Mouse (Mus musculus) limb, embryonic 14.5 days (tissue): Measurements from ENCODE around the gene Rsph1. TPM values are rescaled to one million over a fixed set of nuclear protein-coding genes. Genes with fewer than 3 reads are reported as not detected.

Source experiments
- ATAC-seq: fragments of 200-750 bp; cut with Nextera tagmentation; 2 replicates; pipeline ENCODE4 v1.8.0; 2017; ENCODE audit warnings: low read depth, moderate number of reproducible peaks, moderate TSS enrichment; ENCODE audit not compliant: low FRiP score
- DNase-seq: peaks from one replicate; pipeline ENCODE4 v3.0.0-alpha.2; 2015; ENCODE audit warnings: low spot score
- H3K27ac ChIP-seq: fragments of 300-500 bp; sonication (generic); replicated peaks from 2 replicates; pipeline ENCODE4 v1.5.1; 2014; ENCODE audit warnings: low read depth, mild to moderate bottlenecking, low read length, moderate library complexity, mixed read lengths
- H3K27me3 ChIP-seq: fragments of 300-500 bp; sonication (generic); 2 replicates; pipeline ENCODE4 v1.6.1; 2014; ENCODE audit warnings: low read length, mixed read lengths; ENCODE audit not compliant: control insufficient read depth, insufficient read depth
- H3K36me3 ChIP-seq: fragments of 300-500 bp; sonication (generic); 2 replicates; pipeline ENCODE4 v1.6.1; 2014; ENCODE audit warnings: mild to moderate bottlenecking, low read length, moderate library complexity, mixed read lengths; ENCODE audit not compliant: control insufficient read depth, insufficient read depth
- H3K4me1 ChIP-seq: fragments of 300-500 bp; sonication (generic); 2 replicates; pipeline ENCODE4 v1.6.1; 2014; ENCODE audit warnings: antibody characterized with exemption, low read length, mixed read lengths; ENCODE audit not compliant: control insufficient read depth, insufficient read depth
- H3K4me2 ChIP-seq: fragments of 300-500 bp; sonication (generic); replicated peaks from 2 replicates; pipeline ENCODE4 v1.6.1; 2014; ENCODE audit warnings: low read depth, mild to moderate bottlenecking, low read length, moderate library complexity; ENCODE audit not compliant: severe bottlenecking
- H3K4me3 ChIP-seq: fragments of 300-500 bp; sonication (generic); replicated peaks from 2 replicates; pipeline ENCODE4 v1.5.1; 2014; ENCODE audit warnings: low read length
- H3K9ac ChIP-seq: fragments of 300-500 bp; sonication (generic); 2 replicates; pipeline ENCODE4 v1.6.1; 2014; ENCODE audit warnings: mild to moderate bottlenecking, low read depth, low read length, moderate library complexity; ENCODE audit not compliant: severe bottlenecking
- H3K9me3 ChIP-seq: fragments of 300-500 bp; sonication (generic); 2 replicates; pipeline ENCODE4 v1.6.1; 2016; ENCODE audit warnings: low read length; ENCODE audit not compliant: control insufficient read depth
- POLR2A ChIP-seq: fragments of 200-500 bp; IDR thresholded peaks from 2 replicates; pipeline ENCODE4 v1.8.0; 2012; ENCODE audit warnings: inconsistent platforms, mild to moderate bottlenecking, moderate library complexity, borderline replicate concordance; ENCODE audit not compliant: insufficient read depth, insufficient read length; ENCODE audit errors: extremely low read depth
- WGBS: fragments of 180-500 bp; shearing (Covaris S2); extraction: QIAGEN DNeasy Blood & Tissue Kit; methylation state at CpG from one replicate; pipeline ENCODE4 v1.1.7; 2014; 5-methylcytosine and 5-hydroxymethylcytosine counted together
- polyA plus RNA-seq, 2 experiments: library from polyadenylated mRNA; depleted of rRNA in 1 of 2; stranded (reverse) in 1 of 2; unstranded in 1 of 2; fragments of >200 nt; fragmentation: Nextera tagmentation in 1 of 2; extraction: Ambion mirVana in 1 of 2; gene quantifications; 2 replicates each; pipeline versions ENCODE4 v1.2.1 to v1.2.3; 2012 to 2014

Gene Rsph1
- polyA plus RNA-seq, 2 experiments, result 0.18 to 0.33 TPM

DNA sequence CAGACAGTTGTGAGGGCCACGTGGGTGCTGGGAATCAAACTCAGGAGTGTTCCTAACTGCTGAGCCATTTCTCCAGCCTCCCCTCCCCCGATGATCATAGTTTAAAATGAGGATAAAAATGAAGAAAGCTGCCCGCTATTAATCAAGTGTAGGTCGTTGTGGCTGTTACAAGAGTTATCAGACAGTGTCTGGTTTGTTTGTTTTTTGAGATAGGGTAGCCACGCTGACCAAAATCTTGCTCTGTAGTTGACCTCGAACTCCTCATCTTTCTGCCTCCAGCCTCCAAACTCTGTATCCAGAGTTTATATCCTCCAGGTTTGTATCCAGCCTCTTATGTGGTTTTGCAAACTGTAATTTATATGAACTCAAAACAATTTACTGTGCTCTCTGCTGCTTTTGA is 3.1 kb upstream of the Rsph1 start:
- no peak for DNase-seq
- Histone ChIP-seq H3K27ac (no peak overlapping the region), H3K36me3 (no peaks in the 10 kb centered on the region), H3K9ac (no peak overlapping the region), H3K4me3 (no peak overlapping the region), H3K4me1 (peaks cover 5% of the 10 kb centered on the region; the same call in 1 of the 2 replicates), H3K27me3 (no peaks in the 10 kb centered on the region), H3K4me2 (no peak overlapping the region), H3K9me3 (no peaks in the 10 kb centered on the region)
- 68% methylated on average over 6 of the region's 6 CpGs for WGBS
- no peak for TF ChIP-seq POLR2A
- ATAC-seq, result no peak

- Histone ChIP-seq H3K4me1 (peaks cover 5% of the 10 kb centered on the region; the same call in 1 of the 2 replicates), H3K27me3 (no peaks in the 10 kb centered on the region), H3K9me3 (no peaks in the 10 kb centered on the region), H3K4me2 (no peak overlapping the region), H3K4me3 (no peak overlapping the region), H3K9ac (no peak overlapping the region), H3K36me3 (no peaks in the 10 kb centered on the region), H3K27ac (no peak overlapping the region)
- DNase-seq (no peak), ATAC-seq (no peak)
- TF ChIP-seq POLR2A, result no peak
- 75% methylated on average over 9 of the region's 9 CpGs for WGBS
Measured at GRCm38 (mm10) chr17:31279541-31279940, 2.4 kb upstream of the Rsph1 start.

DNA sequence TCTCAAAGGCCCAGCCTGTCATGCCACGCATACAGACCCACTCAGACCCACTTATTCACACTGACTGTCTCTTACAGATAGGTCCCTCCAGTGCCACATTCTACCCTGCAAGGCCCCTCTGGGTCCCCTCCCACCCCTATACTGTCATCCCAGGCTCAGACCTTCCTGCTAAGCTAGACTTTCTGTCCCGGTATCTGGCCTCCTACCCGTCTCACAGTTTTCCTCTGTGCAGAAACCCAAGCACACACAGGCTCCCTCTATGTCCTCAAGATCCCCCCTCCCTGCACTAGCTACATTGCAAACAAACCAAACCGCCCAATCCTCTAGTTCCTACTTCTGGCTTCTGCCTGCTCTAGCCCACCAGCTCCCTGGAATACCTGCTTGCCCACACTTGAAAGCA is 748 bp upstream of the Rsph1 start:
- ATAC-seq (no peak), DNase-seq (no peak)
- no peak overlapping the region for H3K4me3 ChIP-seq
- H3K27ac ChIP-seq, result no peak overlapping the region
- H3K4me1 ChIP-seq, result peaks cover 5% of the 10 kb centered on the region; the same call in 1 of the 2 replicates
- no peak overlapping the region for H3K9ac ChIP-seq
- H3K36me3 ChIP-seq, result no peaks in the 10 kb centered on the region
- no peaks in the 10 kb centered on the region for H3K9me3 ChIP-seq
- no peak for TF ChIP-seq POLR2A
- no peaks in the 10 kb centered on the region for H3K27me3 ChIP-seq
- no peak overlapping the region for H3K4me2 ChIP-seq
- WGBS, result 81% methylated on average over 4 of the region's 4 CpGs

DNA sequence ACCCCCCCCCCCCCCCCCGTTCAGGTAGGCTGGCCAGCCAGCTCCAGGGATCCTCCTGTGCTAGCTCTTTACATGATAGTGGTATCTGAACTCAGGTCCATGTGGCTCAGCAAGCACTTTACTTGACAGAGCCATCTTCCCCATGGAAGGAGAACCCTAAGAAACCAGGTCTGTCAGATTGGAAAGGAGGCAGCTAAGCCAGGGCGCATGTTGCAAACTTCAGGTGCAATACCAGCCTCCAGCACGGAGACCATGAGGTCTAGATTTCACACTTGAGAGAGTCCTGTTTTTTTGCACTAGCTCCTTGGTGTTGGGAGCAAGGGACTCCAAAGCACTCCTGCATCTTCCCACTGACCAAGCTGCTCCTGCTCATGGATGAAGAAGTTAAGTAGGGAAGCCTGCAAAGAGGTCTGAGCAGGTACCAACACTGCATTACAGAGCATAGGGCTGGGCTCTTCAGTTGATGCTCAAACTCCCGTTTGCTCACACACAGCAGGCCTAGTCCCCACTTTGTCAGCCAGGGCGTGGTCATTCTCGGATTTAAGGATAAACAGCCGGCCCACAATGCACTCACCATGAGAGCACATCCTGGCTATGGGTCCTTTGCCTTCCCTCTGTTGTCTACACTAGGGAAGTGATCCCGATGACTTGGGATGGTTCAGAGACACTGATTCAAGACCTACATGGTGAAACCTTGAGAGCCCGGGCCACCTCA is 819 bp downstream of the Rsph1 start:
- peak overlapping the region; percentile 83 for H3K4me2 ChIP-seq
- peak overlapping the region; percentile 47 for H3K4me3 ChIP-seq
- no peak for DNase-seq
- no peak for ATAC-seq
- no peak overlapping the region for H3K27ac ChIP-seq
- peaks cover 5% of the 10 kb centered on the region; the same call in 1 of the 2 replicates for H3K4me1 ChIP-seq
- no peak for TF ChIP-seq POLR2A
- peak overlapping the region; percentile 41; the same call in 1 of the 2 replicates for H3K9ac ChIP-seq
- H3K36me3 ChIP-seq, result no peaks in the 10 kb centered on the region
- 22% methylated on average over 8 of the region's 9 CpGs for WGBS
- H3K9me3 ChIP-seq, result no peaks in the 10 kb centered on the region
- no peaks in the 10 kb centered on the region for H3K27me3 ChIP-seq

GRCm38 (mm10) chr17:31275181-31275580 is 2.0 kb downstream of the Rsph1 start:
- H3K9me3 ChIP-seq, result no peaks in the 10 kb centered on the region
- no peak for TF ChIP-seq POLR2A
- no peak overlapping the region for H3K4me3 ChIP-seq
- H3K9ac ChIP-seq, result no peak overlapping the region
- no peak overlapping the region for H3K27ac ChIP-seq
- H3K27me3 ChIP-seq, result no peaks in the 10 kb centered on the region
- ATAC-seq (no peak), DNase-seq (no peak)
- H3K36me3 ChIP-seq, result no peaks in the 10 kb centered on the region
- H3K4me2 ChIP-seq, result no peak overlapping the region
- WGBS, result 74% methylated on average over 6 of the region's 6 CpGs
- H3K4me1 ChIP-seq, result peaks cover 5% of the 10 kb centered on the region; the same call in 1 of the 2 replicates
